21 mouse cellular contexts compared by ENCODE assay signal in genomic region chr9:65726431-65726830, GRCm38 (mm10). TPM values are rescaled to one million over a fixed set of nuclear protein-coding genes. Genes with fewer than 3 reads are reported as not detected.
DNase-seq lines count a peak whose midpoint lies in the region; ATAC-seq and TF ChIP-seq lines count a peak whose summit lies in the region.
"Had no signal": no experiment of that assay in that cellular context is flagged by ENCODE, and none has a peak within 500 bp of the region (broad histone marks: within the 10 kb centered on the region; RNA-seq: fewer than 3 reads in every experiment).

No protein-coding gene starts in this region.

- no peaks in the 10 kb centered on the region for H3K27me3 ChIP-seq in hindbrain, embryonic 14.5 days (ENCODE audit: control insufficient read depth, insufficient read depth, low read length)
- no peaks in the 10 kb centered on the region for H3K27me3 ChIP-seq in hindbrain, postnatal 0 days (ENCODE audit: insufficient read depth, low read length)
- H3K27me3 ChIP-seq in neural tube, embryonic 14.5 days (ENCODE audit: control insufficient read depth, insufficient read depth, low read length) = no peaks in the 10 kb centered on the region
- H3K27me3 ChIP-seq: embryonic facial prominence, embryonic 15.5 days; kidney, embryonic 15.5 days; limb, embryonic 13.5 days; neural tube, embryonic 12.5 days had no signal

- WGBS in hindbrain, embryonic 14.5 days = 89% methylated on average over 3 of the region's 3 CpGs
- WGBS in hindbrain, postnatal 0 days = 75% methylated on average over 3 of the region's 3 CpGs
- 87% methylated on average over 3 of the region's 3 CpGs for WGBS in neural tube, embryonic 14.5 days

- TF ChIP-seq CTCF in hindbrain, postnatal 0 days (IDR thresholded peaks at IDR 0.05; ENCODE audit: low read depth) = no peak

- H3K4me3 ChIP-seq in hindbrain, embryonic 14.5 days (replicated peaks; ENCODE audit: low read length) = no peak overlapping the region
- no peak overlapping the region for H3K4me3 ChIP-seq in hindbrain, postnatal 0 days (ENCODE audit: low read length)
- H3K4me3 ChIP-seq in neural tube, embryonic 14.5 days (ENCODE audit: low read depth, low read length) = no peak overlapping the region
- H3K4me3 ChIP-seq: embryonic facial prominence, embryonic 15.5 days; hindbrain, embryonic 10.5 days; kidney, embryonic 15.5 days; limb, embryonic 13.5 days; neural tube, embryonic 12.5 days had no signal

- ATAC-seq in hindbrain, embryonic 14.5 days (ENCODE audit: low FRiP score) = no peak
- ATAC-seq in hindbrain, postnatal 0 days = no peak
- no peak for ATAC-seq in neural tube, embryonic 14.5 days (ENCODE audit: low read depth)
- no peak for ATAC-seq in megakaryocyte-erythroid progenitor cell, adult 5-6 weeks (replicated peaks; ENCODE audit: low FRiP score, low TSS enrichment, poor library complexity, severe bottlenecking)
- ATAC-seq: intestine, embryonic 16.5 days had no signal

- intact Hi-C loops in gastrocnemius, postnatal 36 days (cut with DNase I) = no loop called here

- no peaks in the 10 kb centered on the region for H3K9me3 ChIP-seq in hindbrain, embryonic 14.5 days (ENCODE audit: control insufficient read depth, low read length)
- H3K9me3 ChIP-seq in hindbrain, postnatal 0 days (ENCODE audit: low read length) = no peaks in the 10 kb centered on the region
- no peaks in the 10 kb centered on the region for H3K9me3 ChIP-seq in neural tube, embryonic 14.5 days (ENCODE audit: control insufficient read depth, low read length)
- H3K9me3 ChIP-seq: embryonic facial prominence, embryonic 15.5 days; hindbrain, embryonic 10.5 days; kidney, embryonic 15.5 days; limb, embryonic 13.5 days; neural tube, embryonic 12.5 days had no signal

- peak overlapping the region; percentile 89 for H3K27ac ChIP-seq in hindbrain, embryonic 14.5 days
- H3K27ac ChIP-seq in hindbrain, postnatal 0 days = no peak overlapping the region
- H3K27ac ChIP-seq in neural tube, embryonic 14.5 days (ENCODE audit: low read depth, low read length) = peak overlapping the region; percentile 22; the same call in 1 of the 2 replicates
- H3K27ac ChIP-seq: embryonic facial prominence, embryonic 15.5 days; hindbrain, embryonic 10.5 days; kidney, embryonic 15.5 days; limb, embryonic 13.5 days; neural tube, embryonic 12.5 days had no signal

- peak; percentile 73 for DNase-seq in adrenal gland, adult 2 months
- DNase-seq in adrenal gland, postnatal 4 days (ENCODE audit: low spot score in 2 of 2) = no peak
- DNase-seq in hindbrain, embryonic 14.5 days (ENCODE audit: low spot score) = no peak
- no peak for DNase-seq in hindbrain, postnatal 0 days (ENCODE audit: low spot score)
- peak; percentile 56 to 62 for DNase-seq in adrenal gland, postnatal 36 days
- DNase-seq in gastrocnemius, postnatal 36 days = no peak
- DNase-seq: cerebellum, postnatal 10 days; embryo, embryonic 11 days; gastrocnemius, postnatal 25 days; lung, postnatal 14 days; retina, postnatal 1 day; right cerebral cortex, postnatal 4 days; thymus, postnatal 25 days had no signal

- H3K4me1 ChIP-seq in hindbrain, embryonic 14.5 days (replicated peaks; ENCODE audit: control insufficient read depth, insufficient read depth, low read length) = peaks cover 36% of the 10 kb centered on the region
- H3K4me1 ChIP-seq in hindbrain, postnatal 0 days (ENCODE audit: insufficient read depth, low read length) = peaks cover 18% of the 10 kb centered on the region
- H3K4me1 ChIP-seq in neural tube, embryonic 14.5 days (ENCODE audit: control insufficient read depth, insufficient read depth, low read length) = peaks cover 43% of the 10 kb centered on the region

- no peak overlapping the region for H3K9ac ChIP-seq in hindbrain, embryonic 14.5 days
- no peak overlapping the region for H3K9ac ChIP-seq in hindbrain, postnatal 0 days (replicated peaks; ENCODE audit: low read length)
- no peak overlapping the region for H3K9ac ChIP-seq in neural tube, embryonic 14.5 days (replicated peaks; ENCODE audit: low read depth, low read length)
- H3K9ac ChIP-seq: embryonic facial prominence, embryonic 15.5 days; kidney, embryonic 15.5 days; limb, embryonic 13.5 days; neural tube, embryonic 12.5 days had no signal

- no peak overlapping the region for H3K4me2 ChIP-seq in hindbrain, embryonic 14.5 days (replicated peaks)
- H3K4me2 ChIP-seq in hindbrain, postnatal 0 days (ENCODE audit: low read depth, low read length) = no peak overlapping the region
- H3K4me2 ChIP-seq in neural tube, embryonic 14.5 days (ENCODE audit: low read depth, low read length) = no peak overlapping the region
- H3K4me2 ChIP-seq: embryonic facial prominence, embryonic 15.5 days; kidney, embryonic 15.5 days; limb, embryonic 13.5 days; neural tube, embryonic 12.5 days had no signal

- H3K36me3 ChIP-seq in hindbrain, embryonic 14.5 days (replicated peaks; ENCODE audit: control insufficient read depth, insufficient read depth) = peaks cover 8% of the 10 kb centered on the region; the same call in 1 of the 2 replicates
- no peaks in the 10 kb centered on the region for H3K36me3 ChIP-seq in hindbrain, postnatal 0 days (ENCODE audit: insufficient read depth, low read length)
- H3K36me3 ChIP-seq in neural tube, embryonic 14.5 days (ENCODE audit: control insufficient read depth, insufficient read depth, low read length) = no peaks in the 10 kb centered on the region

RNA-seq across cellular contexts. Expression of gene Oaz2, which starts 58.6 kb away (rescaled TPM):
- total RNA-seq in adrenal gland, adult 2 months (2021) = 100 to 1,000 TPM; 101 to 156 TPM
- polyA plus RNA-seq in adrenal gland, adult 2 months (2012; rRNA removed) = 172 and 201 TPM in 2 replicates
- total RNA-seq in adrenal gland, postnatal 4 days (2021) = 100 to 1,000 TPM; 173 to 180 TPM
- 280 and 287 TPM in 2 replicates for polyA plus RNA-seq in hindbrain, embryonic 14.5 days (2014; fragmentation: Nextera tagmentation; extraction: Ambion mirVana)
- total RNA-seq in hindbrain, postnatal 0 days (2014; rRNA removed) = 274 and 284 TPM in 2 replicates
- 365 and 387 TPM in 2 replicates for polyA plus RNA-seq in hindbrain, postnatal 0 days (2015; fragmentation: Nextera tagmentation; extraction: Ambion mirVana)
- total RNA-seq in adrenal gland, postnatal 36 days (2021) = 100 to 1,000 TPM; 128 to 130 TPM
- 254 and 315 TPM in 2 replicates for polyA plus RNA-seq in neural tube, embryonic 14.5 days (2014; fragmentation: Nextera tagmentation; extraction: Ambion mirVana)
- total RNA-seq in megakaryocyte-erythroid progenitor cell, adult 5-6 weeks (2014; fragmentation: Nextera tagmentation) = 22.1 and 23.4 TPM in 2 replicates
- total RNA-seq in megakaryocyte-erythroid progenitor cell, adult 5-6 weeks (2017) = 34.7 and 36.1 TPM in 2 replicates
- 100 to 1,000 TPM; 217 to 221 TPM for total RNA-seq in gastrocnemius, postnatal 36 days (2021)

Comparison
In these comparisons a context has a peak if more than half of its experiments do, and no peak if none do; other contexts are left out.
1. DNase-seq: peak in adrenal gland, adult 2 months (single experiment) and adrenal gland, postnatal 36 days (2 of 2); none in adrenal gland, postnatal 4 days (0 of 2), hindbrain, embryonic 14.5 days (single experiment), hindbrain, postnatal 0 days (single experiment) and gastrocnemius, postnatal 36 days (0 of 2).